Mouse (Mus musculus): ENCODE measurements around the gene Lsmem1. TPM values are rescaled to one million over a fixed set of nuclear protein-coding genes. Genes with fewer than 3 reads are reported as not detected.
A peak's percentile ranks its signal among the peaks of the same experiment; 100 is the strongest.

The Lsmem1 gene
- polyA plus RNA-seq (2015; fragmentation: Nextera tagmentation; extraction: Ambion mirVana): not detected in 2 replicates

- H3K36me3 ChIP-seq (ENCODE audit: control insufficient read depth, insufficient read depth): peaks cover 9% of the 10 kb centered on the region
- H3K27me3 ChIP-seq (replicated peaks; ENCODE audit: control insufficient read depth, insufficient read depth, low read length): no peaks in the 10 kb centered on the region
- no peak for ATAC-seq
- no peak within 1 kb of the TSS for H3K27ac ChIP-seq (ENCODE audit: low read length)
- WGBS: 82% methylated on average over 8 of the region's 8 CpGs
- no peaks in the 10 kb centered on the region for H3K9me3 ChIP-seq (ENCODE audit: control insufficient read depth, low read length)
- H3K4me1 ChIP-seq (replicated peaks; ENCODE audit: control insufficient read depth, insufficient read depth, low read length): no peaks in the 10 kb centered on the region; the same call in 1 of the 2 replicates
- no peak within 1 kb of the TSS for H3K4me3 ChIP-seq (replicated peaks; ENCODE audit: low read length)
- no peak within 1 kb of the TSS for H3K4me2 ChIP-seq (ENCODE audit: low read length)
- H3K9ac ChIP-seq (replicated peaks; ENCODE audit: low read depth, low read length): no peak within 1 kb of the TSS
Observed at GRCm38 (mm10) chr12:40199302-40199701, at the start of gene Lsmem1. Lsmem1 (minus strand) TSS chr12:40199490.

- WGBS: 60% methylated on average over 5 of the region's 5 CpGs
- ATAC-seq: no peak
- H3K27me3 ChIP-seq (replicated peaks; ENCODE audit: control insufficient read depth, insufficient read depth, low read length): no peaks in the 10 kb centered on the region
- H3K9ac ChIP-seq (replicated peaks; ENCODE audit: low read depth, low read length): no peak within 1 kb of the TSS
- H3K9me3 ChIP-seq (ENCODE audit: control insufficient read depth, low read length): no peaks in the 10 kb centered on the region
- no peak within 1 kb of the TSS for H3K27ac ChIP-seq (ENCODE audit: low read length)
- H3K4me1 ChIP-seq (replicated peaks; ENCODE audit: control insufficient read depth, insufficient read depth, low read length): 0 out of 2 replicates have a peak, but pooled peaks cover 2% of the 10 kb centered on the region
- H3K36me3 ChIP-seq (ENCODE audit: control insufficient read depth, insufficient read depth): no peaks in the 10 kb centered on the region
- H3K4me3 ChIP-seq (replicated peaks; ENCODE audit: low read length): no peak within 1 kb of the TSS
- no peak within 1 kb of the TSS for H3K4me2 ChIP-seq (ENCODE audit: low read length)
Observed at GRCm38 (mm10) chr12:40248454-40249180, 49.3 kb upstream of the Lsmem1 start, which contains the start of gene Ifrd1. Ifrd1 (minus strand) TSS chr12:40248504.

GRCm38 (mm10) chr12:40247976-40248375, 48.7 kb upstream of the Lsmem1 start:
- no peak for ATAC-seq
- H3K4me3 ChIP-seq (replicated peaks; ENCODE audit: low read length): no peak overlapping the region
- H3K4me1 ChIP-seq (replicated peaks; ENCODE audit: control insufficient read depth, insufficient read depth, low read length): 0 out of 2 replicates have a peak, but pooled peaks cover 2% of the 10 kb centered on the region
- no peak overlapping the region for H3K27ac ChIP-seq (ENCODE audit: low read length)
- no peaks in the 10 kb centered on the region for H3K27me3 ChIP-seq (replicated peaks; ENCODE audit: control insufficient read depth, insufficient read depth, low read length)
- no peaks in the 10 kb centered on the region for H3K9me3 ChIP-seq (ENCODE audit: control insufficient read depth, low read length)
- H3K9ac ChIP-seq (replicated peaks; ENCODE audit: low read depth, low read length): no peak overlapping the region
- no peak overlapping the region for H3K4me2 ChIP-seq (ENCODE audit: low read length)
- H3K36me3 ChIP-seq (ENCODE audit: control insufficient read depth, insufficient read depth): no peaks in the 10 kb centered on the region
- WGBS: 76% methylated on average over 6 of the region's 6 CpGs

- Histone ChIP-seq H3K27me3 (replicated peaks; ENCODE audit: control insufficient read depth, insufficient read depth, low read length) (no peaks in the 10 kb centered on the region), H3K27ac (ENCODE audit: low read length) (no peak overlapping the region), H3K9me3 (ENCODE audit: control insufficient read depth, low read length) (no peaks in the 10 kb centered on the region), H3K4me3 (replicated peaks; ENCODE audit: low read length) (no peak overlapping the region), H3K36me3 (ENCODE audit: control insufficient read depth, insufficient read depth) (no peaks in the 10 kb centered on the region), H3K4me1 (replicated peaks; ENCODE audit: control insufficient read depth, insufficient read depth, low read length) (0 out of 2 replicates have a peak, but pooled peaks cover 2% of the 10 kb centered on the region), H3K9ac (replicated peaks; ENCODE audit: low read depth, low read length) (no peak overlapping the region), H3K4me2 (ENCODE audit: low read length) (no peak overlapping the region)
- 84% methylated on average over 4 of the region's 4 CpGs for WGBS
- no peak for ATAC-seq
Observed at GRCm38 (mm10) chr12:40247384-40247783, 48.1 kb upstream of the Lsmem1 start.

- Histone ChIP-seq H3K27ac (ENCODE audit: low read length) (no peak overlapping the region), H3K36me3 (ENCODE audit: control insufficient read depth, insufficient read depth) (no peaks in the 10 kb centered on the region), H3K4me2 (ENCODE audit: low read length) (no peak overlapping the region), H3K4me1 (replicated peaks; ENCODE audit: control insufficient read depth, insufficient read depth, low read length) (0 out of 2 replicates have a peak, but pooled peaks cover 2% of the 10 kb centered on the region), H3K4me3 (replicated peaks; ENCODE audit: low read length) (no peak overlapping the region), H3K9ac (replicated peaks; ENCODE audit: low read depth, low read length) (no peak overlapping the region), H3K27me3 (replicated peaks; ENCODE audit: control insufficient read depth, insufficient read depth, low read length) (no peaks in the 10 kb centered on the region), H3K9me3 (ENCODE audit: control insufficient read depth, low read length) (no peaks in the 10 kb centered on the region)
- ATAC-seq: no peak
- WGBS: 94% methylated on average over 7 of the region's 7 CpGs
Observed at GRCm38 (mm10) chr12:40245434-40245970, 46.2 kb upstream of the Lsmem1 start.

GRCm38 (mm10) chr12:40244926-40245325, 45.6 kb upstream of the Lsmem1 start:
- no peak overlapping the region for H3K4me3 ChIP-seq (replicated peaks; ENCODE audit: low read length)
- H3K36me3 ChIP-seq (ENCODE audit: control insufficient read depth, insufficient read depth): no peaks in the 10 kb centered on the region
- no peaks in the 10 kb centered on the region for H3K27me3 ChIP-seq (replicated peaks; ENCODE audit: control insufficient read depth, insufficient read depth, low read length)
- ATAC-seq: no peak
- 0 out of 2 replicates have a peak, but pooled peaks cover 2% of the 10 kb centered on the region for H3K4me1 ChIP-seq (replicated peaks; ENCODE audit: control insufficient read depth, insufficient read depth, low read length)
- no peaks in the 10 kb centered on the region for H3K9me3 ChIP-seq (ENCODE audit: control insufficient read depth, low read length)
- 90% methylated on average over 5 of the region's 5 CpGs for WGBS
- no peak overlapping the region for H3K9ac ChIP-seq (replicated peaks; ENCODE audit: low read depth, low read length)
- H3K4me2 ChIP-seq (ENCODE audit: low read length): no peak overlapping the region
- no peak overlapping the region for H3K27ac ChIP-seq (ENCODE audit: low read length)

- ATAC-seq: peak; percentile 61
- no peak overlapping the region for H3K9ac ChIP-seq (replicated peaks; ENCODE audit: low read depth, low read length)
- no peaks in the 10 kb centered on the region for H3K36me3 ChIP-seq (ENCODE audit: control insufficient read depth, insufficient read depth)
- no peaks in the 10 kb centered on the region for H3K27me3 ChIP-seq (replicated peaks; ENCODE audit: control insufficient read depth, insufficient read depth, low read length)
- no peak overlapping the region for H3K27ac ChIP-seq (ENCODE audit: low read length)
- no peak overlapping the region for H3K4me3 ChIP-seq (replicated peaks; ENCODE audit: low read length)
- H3K4me2 ChIP-seq (ENCODE audit: low read length): peak overlapping the region; percentile 30; the same call in 1 of the 2 replicates
- WGBS: 27% methylated on average over 11 of the region's 11 CpGs
- H3K4me1 ChIP-seq (replicated peaks; ENCODE audit: control insufficient read depth, insufficient read depth, low read length): 0 out of 2 replicates have a peak, but pooled peaks cover 2% of the 10 kb centered on the region
- no peaks in the 10 kb centered on the region for H3K9me3 ChIP-seq (ENCODE audit: control insufficient read depth, low read length)
Observed at GRCm38 (mm10) chr12:40243821-40244221, 44.5 kb upstream of the Lsmem1 start.

GRCm38 (mm10) chr12:40243241-40243640, 44.0 kb upstream of the Lsmem1 start:
- no peak overlapping the region for H3K9ac ChIP-seq (replicated peaks; ENCODE audit: low read depth, low read length)
- H3K4me1 ChIP-seq (replicated peaks; ENCODE audit: control insufficient read depth, insufficient read depth, low read length): 0 out of 2 replicates have a peak, but pooled peaks cover 2% of the 10 kb centered on the region
- ATAC-seq: no peak
- H3K27me3 ChIP-seq (replicated peaks; ENCODE audit: control insufficient read depth, insufficient read depth, low read length): no peaks in the 10 kb centered on the region
- no peak overlapping the region for H3K4me3 ChIP-seq (replicated peaks; ENCODE audit: low read length)
- H3K27ac ChIP-seq (ENCODE audit: low read length): no peak overlapping the region
- H3K9me3 ChIP-seq (ENCODE audit: control insufficient read depth, low read length): no peaks in the 10 kb centered on the region
- WGBS: 84% methylated on average over 4 of the region's 4 CpGs
- no peaks in the 10 kb centered on the region for H3K36me3 ChIP-seq (ENCODE audit: control insufficient read depth, insufficient read depth)
- no peak overlapping the region for H3K4me2 ChIP-seq (ENCODE audit: low read length)

- Histone ChIP-seq H3K9me3 (ENCODE audit: control insufficient read depth, low read length) (no peaks in the 10 kb centered on the region), H3K36me3 (ENCODE audit: control insufficient read depth, insufficient read depth) (no peaks in the 10 kb centered on the region), H3K27ac (ENCODE audit: low read length) (no peak overlapping the region), H3K4me3 (replicated peaks; ENCODE audit: low read length) (no peak overlapping the region), H3K27me3 (replicated peaks; ENCODE audit: control insufficient read depth, insufficient read depth, low read length) (no peaks in the 10 kb centered on the region), H3K4me1 (replicated peaks; ENCODE audit: control insufficient read depth, insufficient read depth, low read length) (0 out of 2 replicates have a peak, but pooled peaks cover under 1% of the 10 kb centered on the region), H3K4me2 (ENCODE audit: low read length) (no peak overlapping the region), H3K9ac (replicated peaks; ENCODE audit: low read depth, low read length) (no peak overlapping the region)
- WGBS: 95% methylated on average over 7 of the region's 7 CpGs
- no peak for ATAC-seq
Observed at GRCm38 (mm10) chr12:40239161-40239560, 39.9 kb upstream of the Lsmem1 start.
